Mouse (Mus musculus) neural tube, embryonic 12.5 days (tissue): ENCODE data around the gene Polg2. TPM values are rescaled to one million over a fixed set of nuclear protein-coding genes. Genes with fewer than 3 reads are reported as not detected.

Experiments used
- ATAC-seq: fragments of 200-750 bp; cut with Nextera tagmentation; 2 replicates; pipeline ENCODE4 v1.8.0; 2017; ENCODE audit warnings: low read depth, mild to moderate bottlenecking, moderate TSS enrichment, moderate library complexity; ENCODE audit not compliant: low FRiP score
- H3K27ac ChIP-seq: fragments of 300-500 bp; sonication (generic); 2 replicates; pipeline ENCODE4 v1.5.1; 2016
- H3K27me3 ChIP-seq: fragments of 300-500 bp; sonication (generic); replicated peaks from 2 replicates; pipeline ENCODE4 v1.6.1; 2016; ENCODE audit warnings: mild to moderate bottlenecking
- H3K36me3 ChIP-seq: fragments of 300-500 bp; sonication (generic); 2 replicates; pipeline ENCODE4 v1.6.1; 2016; ENCODE audit warnings: mild to moderate bottlenecking
- H3K4me1 ChIP-seq: fragments of 300-500 bp; sonication (generic); 2 replicates; pipeline ENCODE4 v1.6.1; 2016
- H3K4me2 ChIP-seq: fragments of 300-500 bp; sonication (generic); replicated peaks from 2 replicates; pipeline ENCODE4 v1.6.1; 2016; ENCODE audit warnings: mild to moderate bottlenecking
- H3K4me3 ChIP-seq: fragments of 300-500 bp; sonication (generic); 2 replicates; pipeline ENCODE4 v1.5.1; 2016
- H3K9ac ChIP-seq: fragments of 300-500 bp; sonication (generic); 2 replicates; pipeline ENCODE4 v1.6.1; 2016; ENCODE audit warnings: mild to moderate bottlenecking
- H3K9me3 ChIP-seq: fragments of 300-500 bp; sonication (generic); 2 replicates; pipeline ENCODE4 v1.6.1; 2016; ENCODE audit warnings: mild to moderate bottlenecking
- WGBS: fragments of 180-500 bp; shearing (Covaris S2); methylation state at CpG from one replicate; pipeline ENCODE4 v1.1.7; 2016; 5-methylcytosine and 5-hydroxymethylcytosine counted together
- polyA plus RNA-seq: library from polyadenylated mRNA; unstranded; fragments of >200 nt; fragmentation: Nextera tagmentation; extraction: Ambion mirVana; gene quantifications from 2 replicates; pipeline ENCODE4 v1.2.1, GENCODE M21; 2016

Polg2 gene
- polyA plus RNA-seq, 1 experiment from 2014 or later = 9.3 TPM

- no peak overlapping the region for H3K27ac ChIP-seq
- H3K4me3 ChIP-seq = no peak overlapping the region
- no peaks in the 10 kb centered on the region for H3K9me3 ChIP-seq
- H3K4me1 ChIP-seq = no peaks in the 10 kb centered on the region
- no peaks in the 10 kb centered on the region for H3K27me3 ChIP-seq
- H3K9ac ChIP-seq = no peak overlapping the region
- no peak for ATAC-seq
- WGBS = 91% methylated on average over 3 of the region's 3 CpGs
- H3K4me2 ChIP-seq = no peak overlapping the region
- H3K36me3 ChIP-seq = peaks cover 51% of the 10 kb centered on the region
Measured at GRCm38 (mm10) chr11:106777395-106777794, 1.9 kb downstream of the Polg2 start.

- no peak overlapping the region for H3K27ac ChIP-seq
- ATAC-seq = no peak
- H3K4me2 ChIP-seq = no peak overlapping the region
- no peaks in the 10 kb centered on the region for H3K4me1 ChIP-seq
- no peaks in the 10 kb centered on the region for H3K27me3 ChIP-seq
- peaks cover 51% of the 10 kb centered on the region for H3K36me3 ChIP-seq
- WGBS = 97% methylated on average over 4 of the region's 4 CpGs
- H3K9ac ChIP-seq = no peak overlapping the region
- H3K4me3 ChIP-seq = no peak overlapping the region
- H3K9me3 ChIP-seq = no peaks in the 10 kb centered on the region
Measured at GRCm38 (mm10) chr11:106776960-106777359, 2.4 kb downstream of the Polg2 start.

- 90% methylated on average over 9 of the region's 9 CpGs for WGBS
- Histone ChIP-seq H3K27me3 (no peaks in the 10 kb centered on the region), H3K4me2 (no peak overlapping the region), H3K4me3 (no peak overlapping the region), H3K36me3 (peaks cover 69% of the 10 kb centered on the region), H3K9ac (no peak overlapping the region), H3K9me3 (0 out of 2 replicates have a peak, but pooled peaks cover 5% of the 10 kb centered on the region), H3K27ac (no peak overlapping the region), H3K4me1 (no peaks in the 10 kb centered on the region)
- no peak for ATAC-seq
Measured at GRCm38 (mm10) chr11:106773061-106773460, 6.3 kb downstream of the Polg2 start.

- no peak overlapping the region for H3K27ac ChIP-seq
- peaks cover 88% of the 10 kb centered on the region for H3K36me3 ChIP-seq
- H3K9me3 ChIP-seq = peaks cover 10% of the 10 kb centered on the region; the same call in 1 of the 2 replicates
Measured at GRCm38 (mm10) chr11:106770195-106770974, 9.0 kb downstream of the Polg2 start.

GRCm38 (mm10) chr11:106767516-106767915 is 11.8 kb downstream of the Polg2 start:
- H3K4me2 ChIP-seq = no peak overlapping the region
- no peaks in the 10 kb centered on the region for H3K27me3 ChIP-seq
- H3K9me3 ChIP-seq = peaks cover 10% of the 10 kb centered on the region; the same call in 1 of the 2 replicates
- peaks cover 62% of the 10 kb centered on the region for H3K36me3 ChIP-seq
- ATAC-seq = no peak
- no peak overlapping the region for H3K9ac ChIP-seq
- H3K4me1 ChIP-seq = peaks cover 1% of the 10 kb centered on the region; the same call in 1 of the 2 replicates
- H3K27ac ChIP-seq = no peak overlapping the region
- 91% methylated on average over 4 of the region's 4 CpGs for WGBS
- no peak overlapping the region for H3K4me3 ChIP-seq

More at GRCm38 (mm10) chr11:106770195-106770974, 9.0 kb downstream of the Polg2 start:
- no peak overlapping the region for H3K4me2 ChIP-seq
- WGBS = 97% methylated on average over 9 of the region's 9 CpGs
- ATAC-seq = no peak
- H3K27me3 ChIP-seq = no peaks in the 10 kb centered on the region
- no peaks in the 10 kb centered on the region for H3K4me1 ChIP-seq
- H3K4me3 ChIP-seq = no peak overlapping the region
- H3K9ac ChIP-seq = no peak overlapping the region

GRCm38 (mm10) chr11:106766611-106767162 is 12.7 kb downstream of the Polg2 start:
- H3K4me2 ChIP-seq = no peak overlapping the region
- no peak for ATAC-seq
- 90% methylated on average over 4 of the region's 4 CpGs for WGBS
- peaks cover 4% of the 10 kb centered on the region; the same call in 1 of the 2 replicates for H3K4me1 ChIP-seq
- H3K9me3 ChIP-seq = peaks cover 10% of the 10 kb centered on the region; the same call in 1 of the 2 replicates
- no peak overlapping the region for H3K9ac ChIP-seq
- H3K27me3 ChIP-seq = no peaks in the 10 kb centered on the region
- H3K27ac ChIP-seq = no peak overlapping the region
- no peak overlapping the region for H3K4me3 ChIP-seq
- peaks cover 56% of the 10 kb centered on the region for H3K36me3 ChIP-seq

- Histone ChIP-seq H3K9ac (no peak overlapping the region), H3K27ac (no peak overlapping the region), H3K4me2 (no peak overlapping the region), H3K9me3 (peaks cover 3% of the 10 kb centered on the region; the same call in 1 of the 2 replicates), H3K4me3 (no peak overlapping the region), H3K27me3 (no peaks in the 10 kb centered on the region), H3K4me1 (peaks cover 4% of the 10 kb centered on the region; the same call in 1 of the 2 replicates), H3K36me3 (peaks cover 24% of the 10 kb centered on the region)
- WGBS = 77% methylated on average over 9 of the region's 9 CpGs
- ATAC-seq = no peak
Measured at GRCm38 (mm10) chr11:106762800-106763185, 16.5 kb downstream of the Polg2 start.

GRCm38 (mm10) chr11:106762139-106762799 is 17.1 kb downstream of the Polg2 start:
- ATAC-seq = no peak
- WGBS = 64% methylated on average over 5 of the region's 5 CpGs
- Histone ChIP-seq H3K27ac (no peak overlapping the region), H3K9me3 (no peaks in the 10 kb centered on the region), H3K27me3 (no peaks in the 10 kb centered on the region), H3K4me1 (peaks cover 4% of the 10 kb centered on the region; the same call in 1 of the 2 replicates), H3K4me2 (no peak overlapping the region), H3K36me3 (peaks cover 19% of the 10 kb centered on the region), H3K4me3 (no peak overlapping the region), H3K9ac (no peak overlapping the region)

GRCm38 (mm10) chr11:106760511-106760910 is 18.8 kb downstream of the Polg2 start:
- 95% methylated on average over 5 of the region's 5 CpGs for WGBS
- Histone ChIP-seq H3K9ac (no peak overlapping the region), H3K27ac (no peak overlapping the region), H3K9me3 (no peaks in the 10 kb centered on the region), H3K4me3 (no peak overlapping the region), H3K4me1 (peaks cover 4% of the 10 kb centered on the region; the same call in 1 of the 2 replicates), H3K36me3 (peaks cover 5% of the 10 kb centered on the region; the same call in 1 of the 2 replicates), H3K27me3 (no peaks in the 10 kb centered on the region), H3K4me2 (no peak overlapping the region)
- no peak for ATAC-seq

- Histone ChIP-seq H3K9me3 (no peaks in the 10 kb centered on the region), H3K9ac (no peak overlapping the region), H3K27me3 (no peaks in the 10 kb centered on the region), H3K36me3 (no peaks in the 10 kb centered on the region), H3K4me1 (peaks cover 4% of the 10 kb centered on the region; the same call in 1 of the 2 replicates), H3K27ac (no peak overlapping the region), H3K4me2 (no peak overlapping the region), H3K4me3 (no peak overlapping the region)
- WGBS = 93% methylated on average over 3 of the region's 3 CpGs
- ATAC-seq = no peak
Measured at GRCm38 (mm10) chr11:106759028-106759427, 20.3 kb downstream of the Polg2 start.

GRCm38 (mm10) chr11:106755583-106755982 is 23.8 kb downstream of the Polg2 start:
- Histone ChIP-seq H3K36me3 (no peaks in the 10 kb centered on the region), H3K27me3 (no peaks in the 10 kb centered on the region), H3K9me3 (no peaks in the 10 kb centered on the region), H3K9ac (no peak overlapping the region), H3K4me3 (no peak overlapping the region), H3K4me1 (no peaks in the 10 kb centered on the region), H3K4me2 (no peak overlapping the region), H3K27ac (no peak overlapping the region)
- WGBS = 80% methylated on average over 5 of the region's 5 CpGs
- ATAC-seq = no peak

GRCm38 (mm10) chr11:106753314-106753713 is 26.0 kb downstream of the Polg2 start:
- H3K36me3 ChIP-seq = no peaks in the 10 kb centered on the region
- H3K27me3 ChIP-seq = no peaks in the 10 kb centered on the region
- no peak for ATAC-seq
- H3K9me3 ChIP-seq = no peaks in the 10 kb centered on the region
- no peaks in the 10 kb centered on the region for H3K4me1 ChIP-seq
- no peak overlapping the region for H3K27ac ChIP-seq
- WGBS = 90% methylated on average over 6 of the region's 6 CpGs
- H3K4me2 ChIP-seq = no peak overlapping the region
- no peak overlapping the region for H3K4me3 ChIP-seq
- no peak overlapping the region for H3K9ac ChIP-seq
